Mouse (Mus musculus) lung, postnatal 10 days (tissue): ENCODE measurements around the gene Hoxd4.
A peak's percentile ranks its signal among the peaks of the same experiment; 100 is the strongest.

Experiments
- DNase-seq: peaks from one replicate; pipeline ENCODE4 v3.0.0; 2021

Gene Hoxd4

GRCm38 (mm10) chr2:74679980-74680379, 31.7 kb upstream of the Hoxd4 start:
- DNase-seq, result no peak

GRCm38 (mm10) chr2:74680561-74681398, 30.9 kb upstream of the Hoxd4 start:
- no peak for DNase-seq

GRCm38 (mm10) chr2:74681594-74682531, 29.9 kb upstream of the Hoxd4 start:
- no peak for DNase-seq

GRCm38 (mm10) chr2:74682796-74683195, 28.9 kb upstream of the Hoxd4 start:
- no peak for DNase-seq

- no peak for DNase-seq
These were observed 28.2 kb upstream of the Hoxd4 start for GRCm38 (mm10) chr2:74683471-74683951.

GRCm38 (mm10) chr2:74684106-74684505, 27.6 kb upstream of the Hoxd4 start:
- DNase-seq, result no peak

- DNase-seq, result no peak
These were observed 26.6 kb upstream of the Hoxd4 start for GRCm38 (mm10) chr2:74685059-74685603.

- DNase-seq, result peak; percentile 67
These were observed 25.3 kb upstream of the Hoxd4 start for GRCm38 (mm10) chr2:74686301-74686987.

GRCm38 (mm10) chr2:74686988-74687697, 24.6 kb upstream of the Hoxd4 start:
- no peak for DNase-seq

GRCm38 (mm10) chr2:74687698-74688555, 23.8 kb upstream of the Hoxd4 start:
- no peak for DNase-seq

GRCm38 (mm10) chr2:74688795-74689573, 22.7 kb upstream of the Hoxd4 start:
- DNase-seq, result no peak

- no peak for DNase-seq
These were observed 22.0 kb upstream of the Hoxd4 start for GRCm38 (mm10) chr2:74689574-74690337.

- no peak for DNase-seq
These were observed 21.4 kb upstream of the Hoxd4 start for GRCm38 (mm10) chr2:74690338-74690716.

- DNase-seq, result peak; percentile 45
These were observed 20.4 kb upstream of the Hoxd4 start, which contains the start of gene Hoxd10 for GRCm38 (mm10) chr2:74691022-74691951. TSS of gene Hoxd10 (plus strand) at chr2:74691924.

GRCm38 (mm10) chr2:74691995-74692807, 19.5 kb upstream of the Hoxd4 start:
- no peak for DNase-seq

- no peak for DNase-seq
These were observed 18.8 kb upstream of the Hoxd4 start for GRCm38 (mm10) chr2:74692808-74693431.

- DNase-seq, result no peak
These were observed 18.3 kb upstream of the Hoxd4 start for GRCm38 (mm10) chr2:74693432-74693827.
